ENCODE assay signal across 6 mouse cellular contexts in genomic region chr12:106034761-106035160, GRCm38 (mm10).
"Had no signal": no experiment of that assay in that cellular context is flagged by ENCODE, and none has a peak within 500 bp of the region (broad histone marks: within the 10 kb centered on the region; RNA-seq: fewer than 3 reads in every experiment).

No protein-coding gene starts in this region.

- ATAC-seq: midbrain, embryonic 13.5 days had no signal

- DNase-seq: kidney, adult 11 months; kidney, adult 9 months; kidney, postnatal 36 days; liver; right cerebral cortex, adult 18-20 months had no signal
